Mouse (Mus musculus) hindbrain, embryonic 10.5 days (tissue): ENCODE measurements at regions not wholly inside any gene's neighbourhood (a gene's known extent, or its start where the extent isn't known, plus 50 kb on each side); places are given as distances from the start of the nearest gene placed in this dataset.

Experiments
- DNase-seq: peaks from one replicate; pipeline ENCODE4 v3.0.0-alpha.2; 2017; ENCODE audit warnings: low spot score
- H3K27ac ChIP-seq: fragments of 300-500 bp; sonication (generic); 2 replicates; pipeline ENCODE4 v1.5.1; 2016; ENCODE audit warnings: mild to moderate bottlenecking, moderate library complexity
- H3K27me3 ChIP-seq: fragments of 300-500 bp; sonication (generic); 2 replicates; pipeline ENCODE4 v1.6.1; 2016; ENCODE audit warnings: mild to moderate bottlenecking; ENCODE audit not compliant: poor library complexity, insufficient read depth, severe bottlenecking
- H3K36me3 ChIP-seq: fragments of 300-500 bp; sonication (generic); 2 replicates; pipeline ENCODE4 v1.6.1; 2016; ENCODE audit warnings: mild to moderate bottlenecking, moderate library complexity
- H3K4me1 ChIP-seq: fragments of 300-500 bp; sonication (generic); replicated peaks from 2 replicates; pipeline ENCODE4 v1.6.1; 2016; ENCODE audit warnings: mild to moderate bottlenecking
- H3K4me3 ChIP-seq: fragments of 300-500 bp; sonication (generic); 2 replicates; pipeline ENCODE4 v1.5.1; 2016; ENCODE audit warnings: mild to moderate bottlenecking, moderate library complexity
- H3K9me3 ChIP-seq: fragments of 300-500 bp; sonication (generic); 2 replicates; pipeline ENCODE4 v1.6.1; 2016; ENCODE audit warnings: mild to moderate bottlenecking, moderate library complexity
- WGBS: fragments of 180-500 bp; shearing (Covaris S2); methylation state at CpG from one replicate; pipeline ENCODE4 v1.1.7; 2016; 5-methylcytosine and 5-hydroxymethylcytosine counted together

DNA sequence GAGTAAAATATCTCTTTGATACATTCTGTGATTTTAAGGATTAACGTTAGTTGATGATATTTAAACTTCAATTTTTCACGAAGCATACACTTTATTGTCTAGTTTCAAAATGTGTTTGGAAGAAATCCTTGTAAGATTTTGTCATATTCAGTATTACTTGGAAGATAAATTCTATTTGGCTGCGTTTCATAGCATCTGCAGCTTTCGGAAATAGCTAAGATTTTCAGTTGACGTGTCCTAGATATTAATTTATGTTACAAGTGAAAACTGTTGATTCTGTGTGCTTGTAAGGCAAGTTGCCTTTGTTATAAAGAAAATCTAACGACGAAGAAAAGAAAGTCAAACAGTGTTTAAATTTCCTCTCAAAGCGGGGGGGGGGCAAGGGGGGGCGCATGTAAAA lies 284.5 kb downstream of the Trim52 start:
- no peak overlapping the region for H3K4me3 ChIP-seq
- H3K27me3 ChIP-seq = no peaks in the 10 kb centered on the region
- H3K27ac ChIP-seq = no peak overlapping the region
- no peaks in the 10 kb centered on the region for H3K9me3 ChIP-seq
- no peaks in the 10 kb centered on the region for H3K36me3 ChIP-seq
- 92% methylated on average over 9 of the region's 9 CpGs for WGBS
- no peaks in the 10 kb centered on the region for H3K4me1 ChIP-seq
- DNase-seq = no peak

DNA sequence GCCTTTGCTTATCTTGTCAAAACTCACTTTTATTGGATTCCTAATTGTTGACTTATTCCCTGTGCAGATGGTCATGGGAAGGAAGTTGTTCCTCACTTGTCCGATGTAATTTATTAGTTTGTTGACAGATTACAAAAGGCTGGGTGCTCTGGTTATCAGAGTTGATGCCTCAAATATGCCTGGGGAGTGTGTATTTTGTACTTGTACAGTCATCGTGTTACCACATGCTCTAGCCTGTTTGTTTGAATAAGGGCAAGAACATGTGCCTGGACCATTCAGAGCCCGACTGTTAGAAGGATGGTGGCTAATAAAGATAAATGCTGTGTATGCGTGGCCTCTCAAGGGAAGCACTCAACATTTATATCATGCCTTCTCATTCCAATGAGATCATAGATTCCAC lies 288.0 kb downstream of the Trim52 start:
- WGBS = 86% methylated on average over 4 of the region's 4 CpGs

GRCm38 (mm10) chr14:106412917-106413558 lies 307.0 kb downstream of the Trim52 start:
- no peak for DNase-seq
- WGBS = 92% methylated on average over 2 of the region's 2 CpGs

More for the DNA sequence above, 288.0 kb downstream of the Trim52 start:
- no peaks in the 10 kb centered on the region for H3K36me3 ChIP-seq
- DNase-seq = no peak
- no peaks in the 10 kb centered on the region for H3K27me3 ChIP-seq
- H3K9me3 ChIP-seq = no peaks in the 10 kb centered on the region
- no peak overlapping the region for H3K4me3 ChIP-seq
- no peaks in the 10 kb centered on the region for H3K4me1 ChIP-seq
- no peak overlapping the region for H3K27ac ChIP-seq

DNA sequence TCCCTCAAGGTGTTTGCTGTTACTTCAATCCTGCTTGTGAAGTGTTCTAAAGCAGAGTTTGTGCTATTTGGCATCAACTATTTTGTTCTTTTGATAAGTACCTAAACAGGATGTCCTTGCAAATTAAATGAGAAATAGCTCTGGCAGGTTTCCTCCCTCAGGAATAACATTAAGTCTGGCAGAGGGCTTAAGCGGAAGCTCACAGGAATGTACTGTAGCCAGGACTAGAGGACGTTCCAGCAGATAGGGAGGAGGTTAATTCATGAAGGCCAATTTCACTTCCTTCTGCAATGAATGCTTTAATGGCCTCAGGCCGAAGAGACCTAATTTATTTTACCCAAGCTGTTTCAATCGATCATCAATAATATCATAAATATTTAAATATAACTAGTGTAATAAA lies 318.7 kb downstream of the Trim52 start:
- WGBS = 73% methylated on average over 4 of the region's 4 CpGs

More at GRCm38 (mm10) chr14:106412917-106413558, 307.0 kb downstream of the Trim52 start:
- H3K36me3 ChIP-seq = no peaks in the 10 kb centered on the region
- H3K4me3 ChIP-seq = no peak overlapping the region
- H3K9me3 ChIP-seq = no peaks in the 10 kb centered on the region
- H3K27ac ChIP-seq = no peak overlapping the region
- H3K27me3 ChIP-seq = no peaks in the 10 kb centered on the region
- H3K4me1 ChIP-seq = no peaks in the 10 kb centered on the region

GRCm38 (mm10) chr14:106428594-106428993 lies 322.6 kb downstream of the Trim52 start:
- Histone ChIP-seq H3K27me3 (no peaks in the 10 kb centered on the region), H3K36me3 (no peaks in the 10 kb centered on the region), H3K4me3 (no peak overlapping the region), H3K9me3 (no peaks in the 10 kb centered on the region), H3K27ac (no peak overlapping the region), H3K4me1 (no peaks in the 10 kb centered on the region)
- WGBS = 86% methylated on average over 2 of the region's 2 CpGs
- no peak for DNase-seq

More for the DNA sequence above, 318.7 kb downstream of the Trim52 start:
- no peak overlapping the region for H3K4me3 ChIP-seq
- no peak for DNase-seq
- H3K36me3 ChIP-seq = no peaks in the 10 kb centered on the region
- H3K9me3 ChIP-seq = no peaks in the 10 kb centered on the region
- no peaks in the 10 kb centered on the region for H3K4me1 ChIP-seq
- H3K27ac ChIP-seq = no peak overlapping the region
- no peaks in the 10 kb centered on the region for H3K27me3 ChIP-seq

GRCm38 (mm10) chr14:106439282-106439681 lies 333.3 kb downstream of the Trim52 start:
- peak; percentile 54 for DNase-seq
- H3K27ac ChIP-seq = no peak overlapping the region
- H3K27me3 ChIP-seq = no peaks in the 10 kb centered on the region
- WGBS = 24% methylated on average over 5 of the region's 5 CpGs
- no peak overlapping the region for H3K4me3 ChIP-seq
- no peaks in the 10 kb centered on the region for H3K4me1 ChIP-seq
- H3K36me3 ChIP-seq = no peaks in the 10 kb centered on the region
- H3K9me3 ChIP-seq = no peaks in the 10 kb centered on the region

- Histone ChIP-seq H3K36me3 (no peaks in the 10 kb centered on the region), H3K27ac (no peak overlapping the region), H3K27me3 (no peaks in the 10 kb centered on the region), H3K4me1 (no peaks in the 10 kb centered on the region), H3K4me3 (no peak overlapping the region), H3K9me3 (no peaks in the 10 kb centered on the region)
- DNase-seq = no peak
- 89% methylated on average over 7 of the region's 7 CpGs for WGBS
Measured at GRCm38 (mm10) chr14:106489074-106489473, 383.1 kb downstream of the Trim52 start.

GRCm38 (mm10) chr14:106491389-106491788 lies 385.4 kb downstream of the Trim52 start:
- Histone ChIP-seq H3K27me3 (no peaks in the 10 kb centered on the region), H3K36me3 (no peaks in the 10 kb centered on the region), H3K27ac (no peak overlapping the region), H3K4me3 (no peak overlapping the region), H3K4me1 (no peaks in the 10 kb centered on the region), H3K9me3 (no peaks in the 10 kb centered on the region)
- WGBS = 90% methylated on average over 4 of the region's 4 CpGs
- DNase-seq = no peak

GRCm38 (mm10) chr14:106500344-106501135 lies 394.5 kb downstream of the Trim52 start:
- WGBS = 47% methylated on average over 19 of the region's 19 CpGs
- Histone ChIP-seq H3K27ac (no peak overlapping the region), H3K4me3 (no peak overlapping the region), H3K36me3 (no peaks in the 10 kb centered on the region), H3K4me1 (no peaks in the 10 kb centered on the region), H3K9me3 (no peaks in the 10 kb centered on the region), H3K27me3 (no peaks in the 10 kb centered on the region)
- no peak for DNase-seq

DNA sequence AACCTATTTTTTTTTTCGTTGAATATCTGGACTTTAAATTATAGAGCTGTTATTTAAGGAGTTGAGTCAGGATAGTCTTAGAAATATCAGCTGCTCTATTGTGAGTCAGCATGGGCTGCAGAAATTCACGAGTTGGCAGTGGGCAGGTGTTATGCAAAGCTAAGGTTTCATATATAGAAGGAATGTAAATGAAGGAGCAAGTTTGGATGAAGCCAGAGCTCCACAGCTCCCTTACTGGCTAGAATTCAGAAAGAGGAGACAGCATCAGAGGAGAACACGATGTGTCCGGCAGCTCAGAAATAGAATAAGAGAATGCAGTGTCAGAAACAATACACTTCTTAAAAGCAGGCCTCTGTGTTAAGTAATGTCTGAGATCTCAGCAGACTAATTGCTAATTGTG lies 400.9 kb downstream of the Trim52 start:
- Histone ChIP-seq H3K4me1 (no peaks in the 10 kb centered on the region), H3K9me3 (no peaks in the 10 kb centered on the region), H3K36me3 (no peaks in the 10 kb centered on the region), H3K27ac (no peak overlapping the region), H3K4me3 (no peak overlapping the region), H3K27me3 (no peaks in the 10 kb centered on the region)
- 83% methylated on average over 4 of the region's 4 CpGs for WGBS
- DNase-seq = no peak

DNA sequence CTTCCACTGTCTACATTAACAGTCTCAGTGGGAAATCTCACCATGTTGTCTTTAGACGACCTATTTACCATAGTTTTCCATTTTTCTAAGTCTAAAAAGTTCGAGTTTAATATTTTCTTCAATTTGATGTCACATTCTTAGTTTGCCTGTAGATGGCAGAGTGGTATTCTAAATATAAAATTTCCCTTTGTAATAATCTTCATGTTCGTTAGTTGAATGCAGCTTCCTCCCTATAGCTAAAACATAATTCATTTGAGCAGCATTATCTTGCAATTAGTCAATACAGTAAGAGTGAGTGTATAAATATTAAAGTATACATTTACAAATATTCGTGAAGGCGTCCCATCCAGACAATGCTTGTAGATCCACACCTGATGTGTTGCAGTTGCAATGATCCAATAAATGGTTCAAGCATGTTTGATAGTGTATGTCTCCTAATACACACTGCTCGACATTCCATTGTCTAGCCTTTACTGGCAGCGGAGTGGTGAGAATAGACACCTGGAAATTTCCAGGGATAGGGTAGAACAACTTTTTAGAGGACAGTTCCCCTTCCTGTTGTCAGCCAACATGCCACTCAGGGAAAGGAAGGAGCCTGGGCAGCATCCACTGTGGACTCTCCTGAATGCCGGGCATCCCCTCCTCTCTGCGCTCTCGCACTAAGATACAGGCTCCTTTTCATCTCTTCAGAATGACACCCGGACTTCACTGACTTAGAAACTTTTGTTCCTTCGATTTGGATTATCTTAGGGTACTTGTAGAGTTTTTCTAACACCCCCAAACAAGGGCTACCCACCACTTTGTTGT lies 412.8 kb downstream of the Trim52 start:
- 83% methylated on average over 12 of the region's 12 CpGs for WGBS
- no peak for DNase-seq

DNA sequence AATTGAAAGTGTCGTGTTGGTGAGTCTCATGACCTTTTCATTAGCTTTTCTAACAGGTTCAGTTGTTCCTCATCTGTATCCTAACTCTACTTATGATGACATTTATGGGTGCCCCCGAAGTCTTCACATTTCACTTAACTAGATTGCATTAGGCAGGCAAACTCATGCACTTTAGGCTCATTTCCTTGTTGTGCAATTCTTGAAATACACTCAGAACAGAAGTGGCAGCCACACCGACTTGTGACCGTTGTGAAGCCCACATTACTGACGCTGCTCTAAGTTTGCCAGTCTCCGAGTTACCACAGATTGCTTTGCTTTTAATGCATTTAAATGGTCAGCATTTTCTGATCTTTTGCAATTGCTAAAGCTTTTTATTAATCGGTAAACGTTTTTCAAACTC lies 414.8 kb downstream of the Trim52 start:
- no peak overlapping the region for H3K27ac ChIP-seq
- no peaks in the 10 kb centered on the region for H3K4me1 ChIP-seq
- no peaks in the 10 kb centered on the region for H3K27me3 ChIP-seq
- no peaks in the 10 kb centered on the region for H3K9me3 ChIP-seq
- DNase-seq = no peak
- no peaks in the 10 kb centered on the region for H3K36me3 ChIP-seq
- no peak overlapping the region for H3K4me3 ChIP-seq
- 85% methylated on average over 8 of the region's 8 CpGs for WGBS

More for the DNA sequence above, 412.8 kb downstream of the Trim52 start:
- Histone ChIP-seq H3K4me3 (no peak overlapping the region), H3K27me3 (no peaks in the 10 kb centered on the region), H3K9me3 (no peaks in the 10 kb centered on the region), H3K27ac (no peak overlapping the region), H3K36me3 (no peaks in the 10 kb centered on the region), H3K4me1 (no peaks in the 10 kb centered on the region)

DNA sequence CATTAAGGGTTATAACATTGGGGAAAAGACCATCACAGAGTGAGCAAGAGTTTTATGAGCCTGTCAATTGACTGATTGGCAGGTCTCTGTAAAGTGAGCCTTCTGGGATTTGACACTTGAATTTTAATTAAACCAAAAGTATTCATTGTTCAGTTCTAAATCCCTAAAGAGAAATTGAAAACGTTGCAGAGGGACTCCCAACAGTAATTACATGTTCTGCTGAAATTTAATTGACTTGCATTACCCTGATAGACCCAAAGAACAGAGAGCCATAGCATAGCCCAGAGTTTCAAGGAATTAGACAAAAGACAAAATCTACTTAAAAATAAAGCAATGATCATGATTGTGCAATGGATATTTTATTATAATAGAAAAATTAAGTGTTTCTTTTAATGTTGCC lies 444.2 kb downstream of the Trim52 start:
- Histone ChIP-seq H3K27ac (no peak overlapping the region), H3K27me3 (no peaks in the 10 kb centered on the region), H3K4me1 (no peaks in the 10 kb centered on the region), H3K36me3 (no peaks in the 10 kb centered on the region), H3K9me3 (no peaks in the 10 kb centered on the region), H3K4me3 (no peak overlapping the region)
- no peak for DNase-seq
- 30% methylated on average over 1 of the region's 1 CpGs for WGBS
